Mouse (Mus musculus) G1E (cell line): ENCODE measurements at regions not wholly inside any gene's neighbourhood (a gene's known extent, or its start where the extent isn't known, plus 50 kb on each side); places are given as distances from the start of the nearest gene placed in this dataset.

Experiments
- CTCF ChIP-seq: IDR thresholded peaks from 2 replicates; pipeline ENCODE4 v1.5.1; 2012; ENCODE audit warnings: low read depth, low read length, inconsistent platforms, mixed read lengths
- TAL1 ChIP-seq: conservative IDR thresholded peaks from 2 replicates; pipeline ENCODE4 v1.6.1; 2012; ENCODE audit warnings: low read depth, low read length, inconsistent platforms, mixed read lengths

GRCm38 (mm10) chr10:9243281-9243618 is 357.4 kb upstream of the Sash1 start:
- TF ChIP-seq CTCF (no peak), TAL1 (no peak)
